Mouse (Mus musculus): ENCODE measurements around the gene Fancm.

DNA sequence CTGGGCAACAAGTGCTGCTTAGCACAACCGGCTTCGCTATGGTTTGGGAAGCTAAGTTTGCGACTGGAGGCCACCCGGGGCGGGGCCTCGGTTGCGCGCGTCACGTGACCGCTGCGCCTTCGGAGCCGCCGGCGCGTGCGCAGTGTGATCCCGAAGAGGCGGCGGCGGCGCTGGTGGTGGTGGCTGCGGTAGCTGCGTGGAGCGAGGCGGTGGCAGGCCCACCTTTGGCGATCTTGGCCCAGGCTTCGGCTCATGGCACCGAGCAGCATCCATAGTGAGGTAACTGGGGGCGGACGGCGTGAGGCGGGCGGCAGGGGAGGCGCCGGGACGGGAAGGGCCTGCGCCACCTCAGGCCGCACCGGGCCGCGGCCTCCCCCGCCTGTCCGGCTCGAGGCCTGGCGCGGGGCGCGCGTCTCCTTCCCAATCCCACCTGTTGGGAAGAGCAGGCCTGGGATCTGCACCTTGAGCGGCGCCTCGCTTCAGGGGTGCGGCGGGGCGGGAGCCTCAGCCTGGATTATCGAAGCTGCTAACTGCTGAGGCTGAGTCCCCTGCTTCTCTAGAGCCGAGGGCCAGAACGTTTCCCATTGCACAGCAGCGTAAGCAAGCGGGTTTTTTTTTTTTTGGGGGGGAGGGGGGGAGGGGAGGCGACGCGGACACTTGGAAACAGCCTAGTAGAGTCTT, 39.1 kb upstream of the Fancm start, which contains the start of gene Prpf39:
- no peak for TF ChIP-seq CTCF (IDR thresholded peaks at IDR 0.05; ENCODE audit: control insufficient read depth, insufficient read depth, insufficient read length)
- TF ChIP-seq CEBPB (IDR thresholded peaks at IDR 0.05; ENCODE audit: low read depth): no peak
- TF ChIP-seq USF1 (IDR thresholded peaks at IDR 0.05; ENCODE audit: low read depth): peak; percentile 97
